Mouse (Mus musculus) cerebellum, postnatal 10 days (tissue): ENCODE data around the gene Wrap53.
A peak's percentile ranks its signal among the peaks of the same experiment; 100 is the strongest.
"Not testable (repeated sequence)": the region's sequence is repeated elsewhere in the genome, so short reads cannot be mapped to it uniquely, and the experiment has no call there.

Experiments used
- DNase-seq, 2 experiments: peaks; one replicate each; pipeline ENCODE4 v3.0.0; 2021; ENCODE audit warnings: mixed read lengths in 2 of 2

Wrap53 gene

DNA sequence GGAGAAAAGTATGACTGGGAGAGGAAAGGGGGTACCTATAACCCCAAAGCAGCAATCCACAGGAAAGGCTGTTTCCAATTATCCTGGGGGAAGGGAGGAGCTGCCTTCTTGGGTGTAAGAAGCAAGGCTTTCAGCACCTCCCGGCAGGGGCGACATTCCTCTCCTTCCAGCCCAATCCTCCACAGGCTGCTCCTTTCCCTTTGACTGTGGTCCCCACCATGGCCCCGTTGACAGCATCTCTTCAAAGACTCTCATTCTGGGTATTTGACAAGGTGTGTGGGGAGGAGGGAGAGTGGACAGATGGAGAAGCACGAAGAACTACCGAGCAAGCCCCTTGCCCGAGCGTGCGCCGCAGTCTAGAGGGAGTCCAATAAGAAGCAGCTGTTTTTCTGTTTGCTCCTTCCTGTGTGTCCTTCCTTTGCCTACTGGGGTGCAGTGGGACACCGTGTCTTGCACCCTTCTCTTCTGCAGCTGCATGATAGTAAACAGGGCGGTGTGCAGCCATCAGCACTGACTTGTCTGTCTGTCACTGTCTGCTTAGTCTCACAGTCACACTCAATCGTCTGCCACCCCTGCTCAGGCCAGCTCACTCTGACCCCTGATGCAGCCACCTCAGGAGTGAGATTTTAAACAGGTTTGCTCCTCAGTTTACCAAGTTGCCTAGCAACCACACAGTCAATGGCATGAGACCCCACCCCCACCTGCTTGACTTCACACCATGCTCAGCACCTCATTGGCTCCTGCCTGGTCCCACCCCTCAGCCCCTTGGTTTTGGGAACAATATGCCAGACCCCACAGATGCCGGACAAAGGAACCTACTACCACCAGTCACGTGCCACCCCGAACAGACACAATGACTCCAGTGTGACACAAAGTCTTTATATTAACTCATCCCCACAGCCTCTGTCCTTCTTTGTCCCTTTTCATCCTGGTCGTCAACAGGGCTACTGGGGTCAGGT lies 18.9 kb downstream of the Wrap53 start:
- no peak for DNase-seq

GRCm38 (mm10) chr11:69559851-69560765 lies 19.9 kb downstream of the Wrap53 start, which contains the start of gene Efnb3:
Efnb3 (minus strand) TSS chr11:69560205.
- DNase-seq: peak; percentile 80

GRCm38 (mm10) chr11:69559183-69559582 lies 20.9 kb downstream of the Wrap53 start:
- no peak for DNase-seq

- DNase-seq: no peak
These were observed 21.3 kb downstream of the Wrap53 start for GRCm38 (mm10) chr11:69558756-69559155.

GRCm38 (mm10) chr11:69557381-69557958 lies 22.6 kb downstream of the Wrap53 start:
- peak; percentile 85 to 87 for DNase-seq

DNA sequence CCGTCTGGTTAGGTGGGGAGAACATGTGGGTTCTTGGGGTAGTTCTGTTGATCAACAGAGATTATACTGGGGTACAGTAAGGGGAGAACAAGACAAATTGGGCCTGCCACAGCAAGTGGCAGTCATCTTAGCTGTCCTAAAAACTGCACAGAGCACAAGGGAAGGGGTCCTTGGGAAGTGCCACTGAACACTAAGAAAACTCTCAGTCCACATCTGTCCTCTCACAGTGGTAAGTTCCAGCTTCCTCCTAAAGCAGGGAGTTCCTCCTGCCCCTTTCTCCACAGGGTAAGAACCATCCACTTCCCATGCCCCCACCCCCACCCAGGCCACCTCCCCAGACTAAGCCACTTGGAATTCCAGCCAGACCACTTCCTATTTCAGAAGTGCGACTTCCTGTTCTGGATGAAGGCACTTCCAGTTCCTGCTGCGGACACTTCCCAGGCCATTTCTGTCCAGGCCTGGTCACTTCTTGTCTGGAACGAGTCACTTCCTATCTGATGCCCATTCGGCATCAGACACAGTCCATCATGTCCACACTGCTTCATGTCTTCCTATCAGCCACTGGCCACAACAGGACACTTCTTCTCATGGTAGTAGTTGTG lies 25.4 kb downstream of the Wrap53 start:
- no peak for DNase-seq

DNA sequence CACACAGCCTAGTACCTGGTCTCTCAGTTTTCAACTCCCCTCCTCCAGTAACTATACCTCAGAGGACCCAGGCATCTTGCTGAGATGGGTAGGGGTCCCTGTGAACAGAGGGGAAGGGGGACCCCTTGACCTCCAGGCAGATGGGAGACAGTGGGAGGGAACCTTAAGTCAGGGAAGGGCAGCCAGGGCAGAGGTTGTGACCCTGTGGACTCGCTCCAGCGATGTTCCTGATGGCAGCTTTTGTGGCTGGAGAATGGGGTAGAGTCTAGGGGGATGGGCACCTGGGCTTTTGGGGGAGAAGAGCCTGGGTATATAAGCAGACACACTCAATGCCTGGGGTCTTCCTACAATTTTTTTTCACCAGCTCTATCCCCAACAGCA lies 26.7 kb downstream of the Wrap53 start:
- DNase-seq: peak in 1 of 2 experiments; percentile 36

DNA sequence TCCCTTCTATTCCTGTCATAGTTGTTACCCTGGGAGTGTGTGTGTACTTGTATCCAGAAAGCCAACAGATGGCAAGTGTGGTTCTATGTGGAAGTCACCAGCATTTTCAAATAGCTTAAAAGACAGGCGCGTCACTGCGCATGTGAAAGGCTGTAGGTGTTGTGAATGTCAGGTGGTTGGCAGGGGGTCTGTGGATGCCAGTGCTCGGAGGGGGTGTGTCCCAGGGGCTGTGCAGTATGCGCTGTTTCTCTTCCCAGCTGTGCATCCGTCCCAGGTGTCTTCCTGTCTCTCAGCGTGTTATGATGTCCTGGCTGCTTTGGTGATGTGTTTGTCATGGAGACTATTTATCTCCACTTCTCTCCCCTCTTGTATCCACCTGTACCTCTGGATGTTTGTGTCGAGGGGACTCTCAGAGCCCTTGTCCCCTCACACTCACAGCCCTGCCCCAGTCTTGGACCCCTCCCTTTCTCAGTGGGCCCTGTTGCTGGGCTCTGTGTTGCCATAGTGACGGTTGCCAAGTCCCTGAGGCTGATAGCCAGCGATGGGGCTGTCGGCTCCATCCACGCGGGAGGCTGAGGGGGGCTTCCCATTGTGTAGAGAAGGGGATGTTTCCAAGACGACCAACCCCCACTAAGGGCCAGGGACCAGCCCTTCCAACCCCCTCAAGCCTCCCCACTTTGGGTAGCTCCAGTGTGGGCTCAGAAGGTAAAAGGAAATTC lies 27.3 kb downstream of the Wrap53 start:
- DNase-seq: peak; percentile 82 to 85

DNA sequence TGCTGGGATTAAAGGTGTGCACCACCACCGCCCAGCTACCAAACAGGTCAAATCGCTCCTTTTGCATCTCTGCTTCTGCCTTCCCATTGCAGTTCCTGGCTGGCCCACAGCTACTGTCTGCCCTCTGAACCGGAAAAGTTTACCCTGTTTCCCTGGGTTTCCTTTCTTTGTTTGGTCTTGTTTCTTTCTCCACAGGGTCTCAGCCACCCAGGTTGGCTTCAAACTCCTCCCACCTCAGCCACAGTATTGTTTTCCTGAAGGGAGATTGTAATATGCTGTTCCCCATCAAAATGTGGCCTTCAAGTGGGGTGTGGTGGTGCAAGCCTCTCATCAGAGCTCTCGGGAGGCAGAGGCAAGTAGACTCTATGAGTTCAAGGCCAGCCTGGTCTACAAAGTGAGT lies 28.7 kb downstream of the Wrap53 start:
- no peak for DNase-seq

GRCm38 (mm10) chr11:69549060-69549656 lies 30.9 kb downstream of the Wrap53 start, which contains the start of gene Dnah2:
Dnah2 (minus strand) TSS chr11:69549110.
- peak in 1 of 2 experiments; percentile 15 for DNase-seq

DNA sequence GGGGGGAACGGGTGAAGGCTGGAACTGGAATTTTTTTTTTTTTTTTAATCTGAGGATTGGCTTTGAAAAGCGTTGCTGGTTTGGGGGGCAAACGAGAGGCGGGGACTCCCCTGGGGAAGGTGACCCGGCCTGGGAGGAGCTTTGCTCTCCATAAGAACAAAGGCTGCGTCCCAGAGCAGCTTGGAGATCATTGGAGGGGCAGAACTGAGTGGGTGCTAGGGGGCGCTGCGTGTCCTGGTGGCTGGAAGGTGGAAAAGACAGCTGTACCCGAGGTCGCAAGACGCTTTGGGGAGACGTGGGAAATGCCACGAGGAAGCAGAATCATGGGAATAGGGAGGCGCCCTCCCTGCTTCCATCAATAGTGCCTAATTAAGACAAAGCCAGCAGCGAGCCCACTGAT lies 33.0 kb downstream of the Wrap53 start:
- DNase-seq: peak; percentile 76 to 77

- peak; percentile 93 to 95 for DNase-seq
These were observed 33.5 kb downstream of the Wrap53 start for GRCm38 (mm10) chr11:69546423-69547053.

DNA sequence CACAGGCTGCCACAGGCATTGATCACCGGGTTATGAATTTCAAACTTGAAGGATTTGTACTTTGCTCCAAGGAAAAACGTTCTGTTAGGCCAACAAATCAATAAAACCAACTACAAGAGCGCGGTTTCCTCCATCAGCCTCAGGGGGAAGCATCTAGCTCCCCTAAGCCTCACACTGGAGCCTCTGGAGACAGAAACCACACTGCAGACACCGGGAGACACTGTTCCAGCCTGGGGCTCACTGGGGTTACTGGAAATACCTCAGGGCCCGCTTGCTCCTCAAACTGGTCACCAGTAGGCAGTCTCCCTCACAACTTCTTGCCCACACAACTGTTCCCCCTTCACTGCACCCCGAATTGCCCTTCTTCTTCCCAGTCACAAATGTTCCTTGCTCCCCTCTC lies 34.1 kb downstream of the Wrap53 start:
- no peak for DNase-seq

DNA sequence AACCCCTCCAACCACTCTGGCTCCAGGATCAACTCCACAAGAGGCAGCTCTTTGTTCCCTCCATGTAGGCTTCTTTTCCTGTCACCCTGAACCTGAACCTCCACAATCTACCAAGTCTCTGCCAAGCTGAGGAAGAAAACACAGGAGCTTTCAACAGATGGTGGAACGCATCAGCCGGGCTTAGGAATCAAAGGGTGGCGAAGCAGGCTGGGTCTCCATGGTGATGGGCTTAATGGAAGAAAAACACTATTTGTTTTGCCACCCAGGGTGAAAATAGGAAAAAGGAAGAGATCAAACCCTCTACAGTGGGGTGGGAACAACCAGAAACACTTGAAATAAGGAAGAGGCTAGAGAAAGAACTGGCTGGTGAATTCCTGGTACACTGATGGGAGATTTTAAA lies 36.5 kb downstream of the Wrap53 start:
- peak in 1 of 2 experiments; percentile 17 for DNase-seq

DNA sequence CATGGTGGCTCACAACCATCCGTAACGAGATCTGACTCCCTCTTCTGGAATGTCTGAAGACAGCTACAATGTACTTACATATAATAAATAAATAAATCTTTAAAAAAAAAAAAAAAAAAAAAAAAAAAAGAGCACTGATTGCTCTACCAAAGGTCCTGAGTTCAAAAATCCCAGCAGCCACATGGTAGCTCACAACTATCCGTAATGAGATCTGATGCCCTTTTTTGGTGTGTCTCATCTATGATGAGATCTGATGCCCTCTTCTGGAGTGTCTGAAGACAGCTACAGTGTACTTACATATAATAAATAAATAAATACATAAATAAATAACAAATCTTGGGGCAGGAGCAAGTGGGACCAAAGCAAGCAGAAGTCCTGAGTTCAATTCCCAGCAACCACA lies 38.3 kb downstream of the Wrap53 start:
- not testable (repeated sequence) for DNase-seq

DNA sequence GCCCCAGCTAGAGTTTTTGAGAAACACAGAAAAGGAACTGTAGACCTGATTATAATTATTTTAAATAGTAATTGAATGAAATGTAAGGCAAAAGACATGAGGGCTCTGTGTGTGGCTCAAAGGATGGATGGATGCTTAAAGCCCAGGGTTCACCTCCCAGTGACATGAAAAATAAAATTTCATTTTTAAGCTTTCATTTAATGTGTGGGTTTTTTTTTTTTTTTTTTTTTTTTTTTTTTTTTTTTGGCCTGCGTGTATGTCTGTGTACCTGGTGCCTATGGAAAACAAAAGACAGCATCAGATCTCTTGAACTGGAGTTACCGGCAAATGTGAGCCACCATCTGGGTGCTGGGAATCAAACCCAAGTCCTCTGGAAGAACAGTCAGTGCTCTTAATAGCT lies 39.4 kb downstream of the Wrap53 start:
- no peak for DNase-seq

- no peak for DNase-seq
These were observed 45.1 kb downstream of the Wrap53 start for GRCm38 (mm10) chr11:69534990-69535389.

- DNase-seq: peak; percentile 37 to 50
These were observed 47.4 kb downstream of the Wrap53 start for GRCm38 (mm10) chr11:69532480-69533150.

- DNase-seq: not testable (repeated sequence)
These were observed 49.3 kb downstream of the Wrap53 start for GRCm38 (mm10) chr11:69530755-69531154.

DNA sequence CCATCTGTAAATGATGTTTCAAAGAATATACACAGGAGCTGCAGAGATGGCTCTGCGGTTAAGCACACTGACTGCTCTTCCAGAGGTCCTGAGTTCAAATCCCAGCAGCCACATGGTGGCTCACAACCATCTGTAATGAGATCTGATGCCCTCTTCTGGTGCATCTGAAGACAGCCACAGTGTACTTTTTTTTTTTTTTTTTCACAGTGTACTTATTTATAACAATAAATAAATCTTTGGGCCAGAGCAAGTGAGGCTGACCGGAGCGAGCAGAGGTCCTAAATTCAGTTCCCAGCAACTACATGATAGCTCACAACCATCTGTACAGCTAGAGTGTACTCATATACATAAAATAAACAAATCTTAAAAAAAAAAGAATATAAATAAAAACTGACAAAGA lies 49.8 kb downstream of the Wrap53 start:
- DNase-seq: not testable (repeated sequence)
